Mouse (Mus musculus) erythroblast, embryonic 14.5 days (primary cell): Measurements from ENCODE around the gene Ankrd33. TPM values are rescaled to one million over a fixed set of nuclear protein-coding genes. Genes with fewer than 3 reads are reported as not detected.

Source experiments
- H3K27me3 ChIP-seq: 2 replicates; pipeline ENCODE4 v1.6.1; 2012; ENCODE audit warnings: inconsistent platforms; ENCODE audit not compliant: control insufficient read depth
- H3K36me3 ChIP-seq: 2 replicates; pipeline ENCODE4 v1.6.1; 2012; ENCODE audit warnings: mild to moderate bottlenecking, inconsistent platforms; ENCODE audit not compliant: control insufficient read depth
- H3K4me1 ChIP-seq: 2 replicates; pipeline ENCODE4 v1.6.1; 2012; ENCODE audit warnings: inconsistent platforms; ENCODE audit not compliant: control insufficient read depth
- H3K4me3 ChIP-seq: replicated peaks from 2 replicates; pipeline ENCODE3; 2012; ENCODE audit warnings: moderate library complexity, mild to moderate bottlenecking, inconsistent platforms
- H3K9me3 ChIP-seq: 2 replicates; pipeline ENCODE4 v1.6.1; 2012; ENCODE audit warnings: low read length, inconsistent platforms, mixed read lengths; ENCODE audit not compliant: control insufficient read depth
- GATA1 ChIP-seq: IDR thresholded peaks from 2 replicates; pipeline ENCODE4 v1.6.1; 2012; ENCODE audit warnings: low read length, inconsistent platforms, mixed read lengths
- TAL1 ChIP-seq: IDR thresholded peaks from 3 replicates; pipeline ENCODE4 v1.6.1; 2012; ENCODE audit warnings: low read length, inconsistent platforms, mixed read lengths
- polyA plus RNA-seq: library from polyadenylated mRNA; stranded (reverse); fragments of >175 nt; gene quantifications from 2 replicates; pipeline ENCODE4 v1.2.3, GENCODE M21; 2012

Ankrd33 gene
- polyA plus RNA-seq, 1 experiment: not detected

DNA sequence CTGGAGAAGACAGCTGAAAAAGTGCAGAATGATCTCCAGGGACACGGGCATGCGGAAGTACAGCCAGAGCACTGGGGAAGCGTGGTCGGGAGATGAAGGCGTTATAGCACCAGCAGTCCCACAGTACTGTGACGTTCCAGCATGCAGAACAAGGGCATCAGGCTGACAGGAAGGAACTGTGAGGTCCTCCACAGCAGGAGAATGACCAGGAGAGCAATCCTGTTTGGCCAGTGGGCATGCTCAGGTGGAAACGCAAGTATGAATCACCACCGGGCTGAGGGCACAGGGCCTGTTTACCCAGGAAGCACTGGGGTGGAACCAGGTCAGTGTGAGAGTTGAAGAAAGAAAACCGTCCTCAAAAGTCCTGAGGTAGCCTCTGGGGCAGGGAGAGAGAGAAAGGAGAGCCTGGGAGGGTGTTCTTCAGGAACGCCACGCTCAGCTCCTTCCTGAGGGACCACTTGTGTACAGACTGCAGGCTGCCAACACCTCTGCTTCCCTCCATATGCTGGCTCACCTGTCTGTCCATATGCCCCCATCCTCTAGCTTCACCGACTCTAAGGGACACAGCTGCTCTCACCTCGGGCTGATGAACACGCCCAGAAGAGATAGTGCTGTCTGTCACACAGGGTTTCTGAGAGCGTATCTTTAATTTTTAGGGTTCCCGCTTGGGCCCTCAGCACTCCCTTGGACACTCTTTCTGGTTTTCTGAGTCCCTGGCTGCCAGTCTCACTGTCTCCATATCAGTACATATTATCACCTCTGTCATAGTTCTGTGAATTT is 50.3 kb downstream of the Ankrd33 start:
- H3K4me1 ChIP-seq: peaks cover 15% of the 10 kb centered on the region
- peaks cover 5% of the 10 kb centered on the region; the same call in 1 of the 2 replicates for H3K27me3 ChIP-seq
- no peak overlapping the region for H3K4me3 ChIP-seq
- H3K9me3 ChIP-seq: no peaks in the 10 kb centered on the region
- no peak for TF ChIP-seq TAL1
- TF ChIP-seq GATA1: no peak
- no peaks in the 10 kb centered on the region for H3K36me3 ChIP-seq

DNA sequence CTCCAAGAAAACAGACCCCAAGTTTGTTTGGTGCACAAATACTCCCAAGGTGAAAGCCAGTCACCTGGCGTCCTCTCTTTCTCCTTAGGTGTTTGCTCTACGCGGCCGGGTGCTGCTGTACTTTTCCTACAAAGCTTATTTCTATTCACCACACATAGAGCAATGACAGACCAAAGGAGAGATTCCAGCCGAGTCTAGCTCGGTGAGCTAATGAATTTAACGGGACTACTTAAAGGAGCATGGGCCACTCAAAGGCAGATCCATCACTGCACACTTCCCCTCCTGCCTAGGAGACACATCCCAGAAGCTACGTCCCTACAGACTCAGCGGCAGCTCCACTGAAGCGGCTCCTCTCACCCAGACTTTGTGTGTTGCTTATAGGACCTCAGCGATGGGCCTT is 52.0 kb downstream of the Ankrd33 start:
- TF ChIP-seq GATA1: no peak
- no peak for TF ChIP-seq TAL1
- Histone ChIP-seq H3K36me3 (no peaks in the 10 kb centered on the region), H3K4me1 (peaks cover 15% of the 10 kb centered on the region), H3K9me3 (no peaks in the 10 kb centered on the region), H3K27me3 (peaks cover 5% of the 10 kb centered on the region; the same call in 1 of the 2 replicates), H3K4me3 (no peak overlapping the region)

Other genes with a start within 250 kb of the Ankrd33 start
- not detected in 2 replicates for gene Scn8a, start 245.9 kb upstream of the Ankrd33 start, polyA plus RNA-seq
- not detected in 2 replicates for gene Gm47841, start 68.4 kb upstream of the Ankrd33 start, polyA plus RNA-seq
- not detected in 2 replicates for gene Fignl2, start 37.2 kb upstream of the Ankrd33 start, polyA plus RNA-seq
- gene Acvrl1, start 12.8 kb downstream of the Ankrd33 start, polyA plus RNA-seq: 0.15 TPM in 1 of 2 replicates, not detected in the other
- gene Acvr1b, start 58.3 kb downstream of the Ankrd33 start, polyA plus RNA-seq: 0.02 and 0.03 TPM in 2 replicates
- gene Grasp, start 108.4 kb downstream of the Ankrd33 start, polyA plus RNA-seq: 0.05 TPM in 1 of 2 replicates, not detected in the other
- 0.14 and 0.16 TPM in 2 replicates for gene Nr4a1, start 138.5 kb downstream of the Ankrd33 start, polyA plus RNA-seq
- gene Atg101, start 168.5 kb downstream of the Ankrd33 start, polyA plus RNA-seq: 2.8 and 3.0 TPM in 2 replicates
- gene 6030408B16Rik, start 177.5 kb downstream of the Ankrd33 start, polyA plus RNA-seq: not detected in 2 replicates